Mouse (Mus musculus): ENCODE data around the gene Rab15.
"Not testable (repeated sequence)": the region's sequence is repeated elsewhere in the genome, so short reads cannot be mapped to it uniquely, and the experiment has no call there.

The Rab15 gene

DNA sequence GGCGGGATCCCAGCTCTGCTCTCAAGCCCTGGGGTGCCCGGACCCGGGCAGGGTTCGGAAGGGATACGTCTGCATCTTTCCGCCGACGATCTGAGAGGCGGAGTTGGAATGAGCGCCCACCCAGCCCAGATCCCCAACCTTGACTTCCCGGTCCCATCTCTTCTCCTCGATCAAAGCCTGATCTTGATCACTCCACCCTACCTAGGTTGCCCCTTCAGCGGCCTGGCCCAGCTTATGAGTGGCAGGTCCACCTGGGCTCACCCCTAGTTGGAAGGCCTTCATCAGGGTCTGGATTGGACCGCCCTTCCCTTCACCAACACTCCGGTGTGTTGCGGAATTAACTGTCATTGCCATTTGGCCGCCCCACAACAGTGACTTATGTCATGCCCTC lies at the start of gene Rab15:
Gene Rab15, minus strand, starts transcription at position 258 of the 391 bp plus-strand sequence.
- no peak for DNase-seq (ENCODE audit: low spot score)

DNA sequence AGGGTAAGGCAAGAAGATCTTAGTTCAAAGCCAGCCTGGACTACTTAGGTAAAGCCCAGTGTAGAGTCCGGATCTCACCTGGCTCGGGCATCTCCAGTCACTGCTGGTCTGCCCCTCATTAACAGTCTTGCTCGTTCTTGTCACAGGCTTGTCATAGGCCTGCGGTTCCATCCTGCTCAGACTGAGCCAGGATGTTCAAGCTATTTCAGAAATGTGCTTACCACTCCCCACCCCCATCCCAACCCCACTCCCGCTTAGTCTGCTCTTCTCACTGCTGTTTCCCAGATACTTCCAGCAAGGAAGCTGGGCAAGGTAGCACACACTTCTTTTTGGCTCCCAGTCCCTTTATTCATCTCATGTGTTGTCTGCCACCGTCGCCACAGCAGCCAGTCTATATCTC lies 46.9 kb upstream of the Rab15 start:
- DNase-seq (ENCODE audit: low spot score) = no peak

DNA sequence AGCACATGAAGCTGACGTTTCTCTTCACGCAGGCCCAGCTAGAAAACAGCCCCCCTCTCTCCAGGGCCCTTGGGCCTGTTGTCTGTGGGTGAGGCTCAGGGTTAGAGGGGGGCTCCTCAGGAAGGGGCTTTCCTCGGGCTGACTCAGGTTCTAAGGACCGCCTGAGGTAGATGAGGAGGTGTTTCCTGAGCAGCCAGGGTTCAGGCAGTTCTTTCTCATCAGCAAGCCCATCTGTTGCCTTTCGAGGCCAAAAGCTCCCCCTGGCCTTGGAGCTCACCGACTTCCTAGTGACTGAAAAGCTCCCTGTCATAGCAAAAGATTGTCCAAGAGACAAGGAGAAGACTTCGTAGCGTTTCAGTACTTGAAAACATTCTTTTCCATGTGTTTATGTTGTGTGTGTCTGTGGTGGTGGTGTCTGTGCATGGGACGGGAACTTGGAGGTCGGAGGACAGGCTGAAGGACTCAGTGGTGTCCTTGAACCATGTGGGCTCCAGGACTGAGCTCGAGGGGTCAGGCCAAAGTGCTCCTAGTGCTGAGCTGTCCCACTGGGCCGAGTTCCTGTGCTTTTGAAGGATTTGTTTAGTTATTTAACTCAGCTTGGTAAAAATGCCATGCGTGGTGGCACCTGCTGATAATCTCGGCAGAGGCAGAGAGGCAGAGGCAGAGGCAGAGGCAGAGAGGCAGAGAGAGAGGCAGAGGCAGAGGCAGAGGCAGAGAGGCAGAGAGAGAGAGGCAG lies 45.9 kb upstream of the Rab15 start:
- DNase-seq (ENCODE audit: low spot score) = no peak

DNA sequence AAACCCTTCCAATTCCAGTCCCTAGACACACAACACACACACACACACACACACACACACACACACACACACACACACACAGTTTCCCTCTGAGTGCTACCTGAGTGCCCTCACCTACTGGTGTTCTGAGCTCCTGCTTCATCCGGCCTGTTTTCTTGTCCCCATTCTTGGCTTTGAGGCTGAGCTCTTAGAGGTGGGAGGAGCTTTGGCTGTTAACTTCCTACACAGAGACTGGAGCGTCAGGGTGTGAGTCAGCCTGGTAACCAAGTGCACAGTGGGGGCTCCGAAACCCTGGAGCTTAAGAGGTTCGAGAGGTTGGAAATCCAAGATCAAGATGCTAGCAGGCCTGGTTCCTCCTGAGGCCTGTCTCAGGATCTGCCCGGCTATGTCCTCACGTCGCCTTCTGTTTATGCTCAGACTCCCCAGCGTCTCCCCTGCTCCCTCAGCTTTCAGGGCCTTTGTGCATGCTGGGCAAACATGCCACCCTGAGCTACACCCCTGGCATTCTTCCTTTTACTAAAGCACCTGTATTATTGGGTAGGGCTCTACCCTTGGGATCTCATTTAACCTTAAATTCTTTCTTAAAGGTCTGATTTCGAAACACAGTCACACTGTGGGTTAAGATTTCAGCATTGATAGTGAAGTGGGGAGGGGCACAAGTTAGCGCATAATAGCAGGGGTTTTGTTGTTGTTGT lies 45.0 kb upstream of the Rab15 start:
- DNase-seq (ENCODE audit: low spot score) = no peak

DNA sequence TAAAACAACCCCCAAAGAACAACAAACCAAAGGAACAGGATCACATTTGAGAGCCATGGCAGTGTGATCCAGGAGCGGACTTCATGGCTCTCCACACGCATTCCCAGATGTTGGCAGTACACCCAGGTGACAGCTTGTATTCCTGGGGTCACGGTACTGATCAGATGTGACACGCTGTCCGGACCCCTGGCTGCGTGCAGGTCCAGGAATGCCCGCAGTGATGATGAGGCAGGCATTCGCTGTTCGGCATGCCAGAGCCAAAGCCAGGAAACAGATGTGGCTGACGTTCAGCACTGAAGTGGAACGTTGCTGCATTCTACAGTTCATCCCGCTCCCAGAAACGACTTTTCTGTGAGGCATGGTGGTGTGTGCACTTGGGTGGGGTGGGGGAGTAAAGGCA lies 42.6 kb upstream of the Rab15 start:
- DNase-seq (ENCODE audit: low spot score) = no peak

DNA sequence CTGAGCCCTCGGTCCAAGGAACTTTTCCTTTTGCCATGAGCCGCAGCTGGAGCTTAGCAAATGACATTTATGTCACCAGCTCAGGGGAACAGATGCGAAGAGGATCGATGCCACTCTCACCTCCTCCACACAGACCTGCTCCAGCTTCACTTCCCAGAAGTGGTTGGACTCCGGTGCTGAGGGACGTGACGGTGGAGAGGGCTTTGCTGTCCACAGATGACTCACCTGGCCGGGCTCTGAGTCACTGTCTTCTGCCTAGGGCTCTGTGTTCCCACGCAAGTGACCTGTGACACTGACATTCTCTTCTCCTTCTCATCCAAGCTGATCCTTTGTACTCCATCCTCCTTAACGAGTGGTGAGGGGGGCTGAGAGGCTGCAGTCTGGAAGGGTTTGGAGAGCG lies 40.9 kb upstream of the Rab15 start:
- no peak for DNase-seq (ENCODE audit: low spot score)

DNA sequence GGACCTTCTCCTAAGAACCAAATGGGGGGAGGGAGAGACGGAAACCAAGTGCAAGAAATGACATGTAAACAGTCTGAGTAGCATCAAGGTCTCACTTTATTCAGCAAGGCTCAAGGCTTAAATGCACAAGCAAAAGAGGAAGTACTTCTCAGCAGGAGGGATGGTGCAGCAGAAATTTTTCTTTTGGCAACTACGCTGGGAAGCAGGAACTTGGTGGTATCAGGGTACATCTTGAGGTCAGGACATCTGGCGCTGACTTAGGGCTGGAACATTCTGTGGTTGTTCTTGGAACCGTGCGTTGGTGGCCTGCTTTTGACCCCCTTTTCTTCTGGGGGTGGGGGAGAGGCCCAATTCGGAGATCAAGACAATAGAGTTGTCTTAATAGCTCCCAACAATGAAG lies 36.1 kb upstream of the Rab15 start:
- DNase-seq (ENCODE audit: low spot score) = not testable (repeated sequence)

DNA sequence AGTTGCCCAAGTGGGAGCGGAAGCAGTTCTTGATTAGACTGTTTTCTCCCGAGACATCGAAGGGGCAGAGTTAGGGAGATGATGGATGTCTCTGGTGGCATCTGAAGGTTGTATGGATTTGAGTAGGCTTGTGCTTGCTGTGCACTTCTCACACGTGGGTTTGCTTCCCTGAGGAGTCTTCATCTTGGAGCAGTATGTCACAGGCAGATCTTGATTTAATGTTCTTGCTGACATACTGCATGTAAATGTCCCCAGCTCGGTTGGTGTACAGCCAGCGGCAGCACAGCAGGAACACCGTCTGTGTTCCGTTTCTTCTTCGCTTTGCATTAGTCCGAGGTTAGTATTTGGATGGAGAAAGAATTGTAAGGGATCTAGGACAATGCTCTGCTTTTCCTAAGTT lies 34.4 kb upstream of the Rab15 start:
- no peak for DNase-seq (ENCODE audit: low spot score)

DNA sequence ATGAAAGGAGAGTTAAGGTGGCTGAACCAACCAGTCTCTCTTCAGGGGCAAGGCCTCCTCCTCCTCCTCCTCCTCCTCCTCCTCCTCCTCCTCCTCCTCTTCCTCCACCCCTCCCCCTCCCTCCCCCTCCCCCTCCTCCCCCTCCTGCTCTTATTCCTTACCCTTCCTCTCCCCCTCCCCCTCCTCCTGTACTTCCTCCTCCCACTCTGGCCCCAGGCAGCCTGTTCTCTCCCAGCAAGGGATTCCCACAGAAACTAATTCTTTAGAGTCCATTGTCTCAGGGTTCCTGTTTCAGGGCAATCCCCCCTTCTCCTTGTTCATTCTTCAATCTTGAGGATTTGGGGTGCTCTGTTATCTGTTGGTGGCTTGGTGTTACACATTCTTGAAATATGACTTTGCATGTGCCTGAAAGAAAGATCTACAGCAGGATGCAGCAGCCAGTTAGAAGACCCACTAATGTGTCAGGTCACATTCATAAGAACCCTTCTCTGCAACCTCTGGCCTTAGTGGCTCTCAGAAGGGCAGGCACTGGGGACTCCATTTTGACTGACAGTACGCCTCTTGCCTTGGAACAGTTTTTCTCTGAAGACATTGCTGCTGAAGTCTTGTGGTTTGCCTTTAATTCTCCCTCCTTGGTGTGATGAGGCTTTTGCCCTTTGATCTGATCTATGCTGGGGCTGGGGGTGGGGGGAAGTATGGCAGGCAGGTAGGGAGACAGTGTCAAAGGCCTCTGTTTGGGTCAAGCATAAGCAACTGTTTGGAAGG lies 30.9 kb upstream of the Rab15 start:
- no peak for DNase-seq (ENCODE audit: low spot score)

DNA sequence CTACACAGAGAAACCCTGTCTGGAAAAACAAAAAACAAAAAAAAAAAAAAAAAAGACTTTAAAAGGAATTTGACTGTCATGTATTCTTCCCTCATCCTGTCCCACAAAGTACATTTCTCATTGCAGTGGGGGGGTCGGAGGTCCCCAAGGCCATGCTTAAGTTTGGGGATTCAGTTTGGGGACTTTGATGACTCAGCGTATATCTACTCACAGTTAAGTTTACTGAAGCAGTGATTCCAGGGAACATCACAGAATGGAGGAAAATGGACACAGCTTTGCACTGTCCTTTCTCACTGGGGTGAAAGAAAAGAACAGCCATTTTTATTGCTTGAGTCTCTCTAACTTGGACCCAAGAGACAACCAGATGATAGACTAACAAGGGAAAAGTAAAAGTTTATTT lies 29.7 kb upstream of the Rab15 start:
- DNase-seq (ENCODE audit: low spot score) = no peak

DNA sequence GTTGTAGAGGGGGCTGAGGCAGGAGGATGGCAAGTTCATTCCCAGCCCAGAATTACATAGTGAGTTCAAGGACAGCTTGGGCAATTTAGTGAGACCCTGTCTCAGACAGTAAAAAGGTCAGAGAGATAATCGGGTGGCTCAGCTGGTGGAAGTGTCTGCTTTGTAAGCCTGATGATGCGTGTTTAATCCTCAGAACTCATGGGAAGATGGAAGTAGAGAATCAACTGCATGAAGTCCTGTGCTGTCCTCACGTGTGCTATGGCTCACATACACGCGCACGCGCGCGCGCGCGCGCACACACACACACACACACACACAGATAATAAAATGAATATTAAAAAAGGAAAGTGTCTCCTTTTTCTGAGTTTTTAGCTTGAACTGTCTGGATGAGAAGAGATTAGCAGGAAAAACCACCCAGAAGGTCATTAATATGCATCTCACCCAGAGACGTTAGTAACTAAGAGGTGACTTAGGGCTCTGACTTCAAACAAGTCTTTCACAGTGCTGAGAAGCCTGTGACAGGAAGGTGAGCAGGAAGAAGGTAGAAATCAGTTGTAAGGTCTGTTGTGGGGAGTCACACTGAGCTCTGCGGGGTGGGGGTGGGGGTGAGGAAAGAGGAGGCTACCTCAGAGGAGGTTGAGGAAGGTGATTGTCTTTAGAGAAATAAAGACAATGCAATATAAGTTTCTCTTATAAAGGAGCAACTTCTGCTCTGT lies 21.8 kb upstream of the Rab15 start:
- no peak for DNase-seq (ENCODE audit: low spot score)

DNA sequence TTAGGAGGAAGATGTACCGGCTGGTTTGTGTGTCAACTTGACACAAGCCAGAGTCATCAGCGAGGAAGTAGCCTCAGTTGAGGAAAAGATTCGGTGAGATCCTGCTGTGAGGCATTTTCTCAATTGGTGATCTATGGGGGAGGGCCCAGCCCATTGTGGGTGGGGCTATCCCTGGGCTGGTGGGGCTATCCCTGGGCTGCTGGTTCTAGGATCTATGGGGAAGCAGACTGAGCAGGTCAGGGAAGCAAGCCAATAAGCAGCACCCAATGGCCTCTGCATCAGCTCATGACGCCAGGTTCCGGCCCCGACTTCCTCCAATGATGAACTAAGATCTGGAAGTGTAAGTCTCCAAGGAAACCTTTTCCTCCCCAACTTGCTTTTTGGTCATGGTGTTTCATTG lies 17.4 kb upstream of the Rab15 start:
- DNase-seq (ENCODE audit: low spot score) = no peak

DNA sequence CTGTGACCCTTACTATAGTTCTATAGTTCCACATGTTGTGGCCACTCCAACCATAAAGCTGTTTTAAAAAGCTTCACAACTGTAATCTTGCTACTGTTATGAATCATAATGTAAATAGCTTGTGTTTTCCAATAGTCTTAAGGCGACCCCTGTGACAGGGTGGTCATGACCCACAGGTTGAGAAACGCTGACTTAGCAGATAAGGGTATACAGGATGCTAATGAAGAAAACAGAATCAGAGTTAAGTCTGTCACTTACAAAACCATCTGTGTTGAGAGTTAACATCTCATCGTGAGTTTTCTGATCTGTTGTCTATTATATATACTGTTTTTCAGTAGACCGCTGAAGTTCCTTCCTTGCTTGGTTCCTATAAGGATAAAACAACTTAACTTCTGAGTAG lies 16.6 kb upstream of the Rab15 start:
- no peak for DNase-seq (ENCODE audit: low spot score)

DNA sequence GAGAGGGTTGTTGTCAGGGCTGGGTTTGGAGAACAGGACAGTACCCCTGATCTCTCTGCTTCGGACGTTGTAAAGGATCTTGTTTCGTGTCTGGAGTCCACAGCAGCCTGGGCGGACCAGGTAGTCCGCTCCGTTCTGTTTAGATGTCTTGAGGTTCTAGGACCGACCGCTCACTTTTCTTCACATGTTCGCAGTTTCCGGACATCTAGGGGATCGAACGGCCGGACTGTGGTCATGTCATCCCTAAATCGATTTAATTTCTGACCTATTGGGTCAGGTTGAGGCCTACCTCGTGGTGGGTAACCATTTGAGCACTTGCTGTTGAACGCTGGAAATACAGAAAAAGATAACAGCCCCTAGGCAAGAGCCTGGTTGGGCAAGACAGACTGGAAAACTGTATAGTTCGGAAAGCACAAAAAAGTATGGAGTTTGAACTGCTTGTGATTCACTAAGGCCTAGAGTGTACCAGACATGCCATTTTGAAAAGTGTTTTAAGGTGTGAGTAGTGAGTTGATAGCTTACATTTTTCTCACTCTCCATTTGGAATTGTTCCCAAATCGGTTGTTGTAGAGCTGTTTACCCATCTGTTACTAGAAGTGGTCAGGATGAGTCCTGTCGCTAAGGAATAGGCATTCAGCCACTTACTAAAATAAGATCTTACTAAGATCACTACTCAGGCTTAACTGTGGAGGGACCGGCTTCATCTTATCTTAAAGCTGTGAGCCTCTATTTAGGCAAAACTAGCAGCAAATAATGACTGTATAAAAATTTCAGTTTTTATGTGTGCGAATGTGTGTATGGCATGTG lies 15.3 kb upstream of the Rab15 start:
- DNase-seq (ENCODE audit: low spot score) = no peak

DNA sequence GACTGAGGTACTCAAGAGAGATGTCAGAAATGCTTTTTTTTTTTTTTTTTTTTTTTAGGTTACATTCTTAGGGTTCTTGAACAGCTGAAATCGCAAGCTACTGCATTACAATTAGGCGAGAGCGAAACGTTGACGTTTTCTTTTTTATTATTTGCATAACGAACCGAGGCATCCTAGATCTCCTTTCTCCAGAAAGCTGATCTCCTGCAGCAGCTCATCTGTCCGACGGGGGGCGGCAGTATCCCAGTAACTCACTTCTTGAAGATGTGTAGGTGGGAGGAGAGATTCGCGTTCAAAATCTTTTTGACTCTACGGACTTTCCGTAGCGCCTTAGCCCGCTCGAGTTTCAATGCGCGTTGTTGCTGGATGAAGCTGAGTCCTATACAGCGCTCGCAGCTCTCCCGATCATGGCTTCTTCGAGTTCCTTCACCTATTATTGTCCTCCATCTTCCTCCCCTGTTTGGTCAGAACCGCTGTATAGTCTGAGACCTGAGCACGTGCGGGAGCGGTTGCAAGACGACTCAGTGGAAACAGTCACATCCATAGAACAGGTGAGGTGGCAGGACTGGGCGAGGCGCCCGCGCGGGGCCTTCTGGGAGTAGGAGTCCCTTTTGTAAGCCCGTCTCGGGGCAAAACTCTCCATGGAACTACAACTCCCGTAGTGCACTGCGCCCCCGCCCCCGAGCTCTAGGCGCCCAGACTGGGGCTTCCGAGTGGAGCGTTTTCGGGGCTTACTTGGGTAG lies 14.6 kb upstream of the Rab15 start:
- DNase-seq (ENCODE audit: low spot score) = peak; percentile 99

DNA sequence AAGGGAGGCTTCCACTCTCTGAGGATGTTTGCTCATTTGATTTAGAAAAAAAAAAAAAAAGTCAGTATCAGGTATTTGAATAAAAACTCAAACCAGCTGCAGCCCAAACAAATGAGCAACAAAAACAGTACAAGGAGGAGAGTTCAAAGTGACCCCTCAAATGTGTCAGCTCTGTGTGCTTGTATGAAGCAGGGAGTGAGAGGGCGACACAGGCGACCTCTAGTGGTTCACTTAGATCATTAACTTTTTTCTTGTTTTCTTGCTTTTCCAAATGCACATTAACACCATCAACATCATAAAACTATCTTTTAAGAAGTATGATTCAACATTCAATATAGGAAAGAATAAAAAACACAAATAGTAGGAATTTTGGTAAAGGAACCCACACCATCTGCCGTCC lies 10.0 kb upstream of the Rab15 start:
- no peak for DNase-seq (ENCODE audit: low spot score)

DNA sequence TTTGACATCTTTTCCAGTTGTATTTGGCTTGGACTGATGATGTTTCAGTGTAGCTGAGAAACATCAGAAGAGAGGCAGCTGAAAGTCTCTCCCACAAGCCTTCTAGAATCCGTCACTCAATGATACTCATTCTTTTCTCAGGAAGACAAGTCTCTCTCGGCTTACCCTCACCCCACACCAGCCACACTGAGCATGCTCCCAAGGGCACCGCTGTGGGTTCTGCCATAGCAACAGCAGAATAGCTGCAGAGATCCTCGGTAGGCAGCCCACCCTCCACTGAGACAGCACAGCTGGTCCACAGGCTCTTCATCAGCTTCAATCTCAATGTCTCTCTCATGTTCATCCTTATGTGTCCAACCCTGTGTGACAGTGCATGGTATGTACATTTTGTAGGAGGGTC lies 2.6 kb upstream of the Rab15 start:
- DNase-seq (ENCODE audit: low spot score) = no peak

DNA sequence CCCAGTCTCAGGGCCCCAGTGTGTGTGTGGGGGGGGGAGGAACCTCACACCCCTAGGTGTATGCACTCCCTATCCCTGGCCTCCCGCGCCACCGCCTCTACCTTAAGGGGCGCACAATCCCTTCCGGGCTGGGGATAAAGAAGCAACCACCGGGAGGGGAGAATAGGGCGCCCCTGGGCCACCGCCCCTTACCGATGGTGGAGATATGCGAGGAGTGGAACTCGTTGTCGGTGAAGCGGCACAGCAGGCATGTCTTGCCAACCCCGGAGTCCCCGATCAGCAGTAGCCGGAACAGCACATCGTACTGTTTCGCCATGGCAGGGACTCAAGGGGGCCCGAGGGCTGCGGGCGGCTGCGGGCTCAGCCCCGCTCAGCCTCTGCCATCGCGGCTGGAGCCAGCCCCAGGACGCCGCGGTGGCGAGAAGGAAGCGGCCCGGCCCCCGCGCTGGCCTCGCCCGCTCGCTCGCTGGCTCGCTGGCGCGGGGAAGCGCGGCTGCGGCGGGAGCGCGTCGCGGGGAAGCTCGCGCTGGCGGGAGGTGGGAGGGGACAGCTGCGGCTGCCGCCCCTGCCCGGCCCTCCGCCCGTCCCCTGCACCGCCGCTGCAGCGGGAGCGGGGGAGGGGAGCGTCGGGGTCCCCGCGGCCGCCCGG lies 582 bp downstream of the Rab15 start:
- DNase-seq (ENCODE audit: low spot score) = no peak

DNA sequence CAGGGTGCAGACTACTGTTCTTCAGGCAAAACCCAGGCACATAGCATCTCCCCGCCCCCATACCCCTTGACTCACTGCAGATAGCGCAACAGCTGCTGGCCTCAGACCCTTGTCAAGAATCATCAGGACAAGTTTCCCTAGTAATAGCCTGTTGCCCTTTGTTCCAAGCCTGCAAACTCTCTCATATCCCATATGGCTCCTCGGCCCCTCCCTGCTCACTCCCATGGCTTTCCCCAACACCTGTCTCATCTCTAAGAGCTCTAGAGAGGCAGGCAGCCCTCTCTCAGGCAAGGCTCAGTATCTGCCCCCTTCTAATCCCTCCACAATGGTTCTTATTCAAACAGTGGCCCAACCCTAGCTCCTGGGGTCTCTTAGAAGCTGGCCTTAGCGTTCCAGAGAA lies 2.1 kb downstream of the Rab15 start:
- no peak for DNase-seq (ENCODE audit: low spot score)

DNA sequence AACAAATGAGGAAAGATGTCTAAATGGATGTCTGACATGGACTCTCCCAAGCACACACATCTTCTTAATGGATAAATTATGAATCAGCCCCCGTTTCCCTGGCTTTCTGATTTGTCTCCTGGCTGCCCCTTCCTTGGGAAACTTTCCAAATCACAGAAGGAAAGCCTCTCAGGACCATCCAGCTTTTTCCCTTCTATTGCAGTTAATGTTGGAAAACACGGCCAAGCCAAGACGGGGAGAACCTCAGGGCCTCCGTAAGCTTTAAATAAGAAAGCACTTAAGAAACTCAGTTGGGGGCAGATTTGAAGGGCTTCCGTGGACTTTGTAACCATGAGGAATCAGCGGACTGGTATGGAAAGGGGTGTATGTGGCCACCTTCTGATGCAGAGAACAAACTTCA lies 2.9 kb downstream of the Rab15 start:
- no peak for DNase-seq (ENCODE audit: low spot score)
